Mouse (Mus musculus) ZHBTc4 (cell line): Measurements from ENCODE around the gene Gm15557.

Source experiments
- DNase-seq: peaks from one replicate; pipeline ENCODE4 v3.0.0-alpha.2; 2011; ENCODE audit warnings: low read depth, low spot score

Gm15557 gene

DNA sequence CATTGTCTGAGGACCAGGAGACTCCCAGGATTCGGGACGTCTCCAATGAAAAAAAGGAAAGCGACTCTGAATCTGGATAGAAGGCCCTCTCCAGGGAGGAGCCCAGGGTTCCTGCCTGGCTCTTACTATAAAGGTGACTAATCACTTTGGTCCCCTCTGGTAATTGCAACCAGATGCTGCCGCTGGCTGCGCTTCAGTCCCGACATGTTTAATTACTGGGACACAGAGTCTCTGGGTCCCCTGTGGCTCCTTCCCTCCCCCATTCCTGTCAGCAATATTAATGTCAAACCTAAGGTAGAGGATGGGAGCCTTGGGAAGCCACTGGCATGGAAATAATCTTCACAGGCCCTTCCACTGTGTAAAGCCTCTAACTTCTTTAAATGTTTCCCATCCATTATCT lies 8.8 kb downstream of the Gm15557 start:
- no peak for DNase-seq

DNA sequence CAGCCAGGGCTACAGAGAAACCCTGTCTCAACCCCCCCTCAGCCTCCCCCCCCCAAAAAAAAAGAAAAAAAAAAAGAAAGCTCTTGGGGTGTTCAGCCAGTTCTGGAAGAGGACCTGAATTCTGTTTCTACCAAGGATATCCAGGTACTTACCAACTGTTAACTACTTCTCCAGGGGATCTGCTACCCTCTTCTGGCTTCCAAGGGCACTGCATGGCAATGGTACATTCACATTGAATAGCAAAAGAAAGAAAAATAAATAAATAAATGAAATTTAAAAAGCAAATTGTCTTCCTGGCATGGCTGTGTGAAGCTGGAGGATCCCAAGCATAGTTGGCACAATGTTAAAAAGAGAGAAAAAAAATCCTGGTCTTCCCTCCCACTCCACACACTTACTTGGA lies 11.5 kb downstream of the Gm15557 start:
- peak; percentile 73 for DNase-seq

DNA sequence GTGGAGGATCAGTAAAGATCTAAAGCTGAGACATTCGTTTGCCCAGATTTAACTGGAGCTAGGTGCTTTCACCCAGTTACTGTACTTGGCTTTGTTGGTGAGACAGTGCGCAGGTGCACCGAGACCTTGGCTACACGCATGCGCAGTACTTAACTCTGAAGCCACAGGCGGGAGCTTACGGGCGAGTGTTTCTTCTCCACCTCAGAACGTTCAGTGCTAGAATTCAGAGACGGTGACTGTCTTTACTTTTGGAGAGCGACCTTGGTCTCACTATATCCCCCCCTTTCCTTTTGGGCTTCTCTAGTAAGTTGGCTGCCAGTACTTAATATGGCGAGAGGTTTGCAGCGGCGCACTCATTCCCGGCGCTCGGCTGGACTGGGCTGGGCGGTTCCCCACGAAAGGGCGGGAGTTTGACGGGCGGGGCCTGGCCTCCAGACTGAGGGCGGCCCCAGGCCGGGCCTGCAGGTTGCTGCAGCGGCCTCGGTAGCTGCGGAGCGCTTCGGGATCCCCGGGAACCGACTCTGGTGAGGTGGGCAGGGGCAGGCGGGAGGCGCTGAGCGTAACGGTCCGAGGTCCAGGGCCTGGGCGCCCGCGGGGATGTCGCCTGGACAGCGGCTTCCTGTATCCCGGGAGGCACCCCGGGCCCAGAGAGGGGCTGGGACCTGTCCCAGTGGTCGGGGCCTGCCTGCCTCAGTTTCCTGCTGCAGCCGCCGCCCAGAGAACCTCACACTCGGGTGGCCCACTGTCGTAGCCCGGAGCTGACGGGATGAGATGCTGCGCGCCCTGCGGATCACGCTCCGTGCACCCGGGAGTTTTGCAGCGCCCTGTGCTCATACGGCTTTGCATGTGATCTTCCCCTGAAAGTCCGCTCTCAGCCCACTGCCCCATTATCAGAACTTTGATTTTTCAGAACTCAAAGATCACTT lies 15.9 kb downstream of the Gm15557 start, which contains the start of gene Cep250:
Gene Cep250, plus strand, starts transcription at position 325 of the 926 bp plus-strand sequence.
- DNase-seq, result peak; percentile 94

DNA sequence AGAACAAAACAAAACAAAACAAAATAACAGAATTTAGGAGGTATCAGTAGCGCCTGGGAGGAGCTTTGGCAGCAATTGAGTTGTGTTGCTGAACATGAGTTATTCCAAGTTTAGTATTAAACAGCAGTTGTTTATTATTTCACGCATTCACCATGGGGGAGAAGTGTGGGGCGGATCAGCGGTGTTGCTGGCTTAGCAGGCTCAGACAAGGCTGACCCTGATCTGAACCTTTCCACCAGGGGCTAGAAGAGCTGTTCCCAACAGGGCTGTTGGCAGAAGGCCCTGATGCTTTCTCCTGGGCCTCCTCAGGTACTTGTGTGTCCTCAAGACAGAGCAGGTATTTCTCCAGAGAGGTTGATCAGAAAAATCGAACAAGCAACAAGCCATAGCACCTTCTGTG lies 19.5 kb downstream of the Gm15557 start:
- no peak for DNase-seq

DNA sequence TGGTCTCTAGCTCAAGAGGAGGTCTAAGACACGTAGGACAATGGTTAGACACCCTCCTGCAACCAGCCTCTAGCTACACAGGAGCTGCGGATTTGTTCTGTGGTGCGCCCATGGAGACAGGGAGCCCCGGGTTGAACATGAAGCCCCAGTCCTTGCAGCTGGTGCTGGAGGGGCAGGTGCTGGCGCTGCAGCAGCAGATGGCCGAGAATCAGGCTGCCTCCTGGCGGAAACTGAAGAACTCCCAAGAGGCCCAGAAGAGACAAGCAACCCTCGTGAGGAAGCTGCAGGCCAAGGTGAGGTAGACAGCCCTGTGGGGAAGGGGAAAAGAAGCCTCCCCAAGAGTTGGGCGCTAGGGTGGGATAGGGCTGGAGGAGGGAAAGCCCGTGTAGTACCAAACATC lies 21.3 kb downstream of the Gm15557 start:
- DNase-seq, result no peak

DNA sequence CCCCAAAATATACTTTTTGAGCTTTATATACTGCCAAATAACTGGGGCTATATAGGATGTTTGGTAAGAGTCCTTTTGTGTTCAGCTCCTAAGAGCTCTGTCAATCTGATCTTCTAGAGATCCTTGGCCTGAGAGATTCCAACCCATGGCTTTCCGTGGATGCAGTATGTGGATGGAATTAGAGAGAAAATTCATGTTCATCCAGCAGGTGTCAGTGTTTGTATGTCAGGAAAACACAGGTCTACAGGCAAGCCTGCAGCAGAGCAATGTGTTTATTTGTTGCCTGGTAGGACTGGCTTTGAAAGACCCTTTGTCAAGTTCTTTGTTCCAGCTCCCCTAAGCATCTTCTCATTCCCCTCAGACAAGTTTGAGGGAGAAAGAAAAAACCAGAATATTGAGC lies 22.5 kb downstream of the Gm15557 start:
- DNase-seq, result no peak

DNA sequence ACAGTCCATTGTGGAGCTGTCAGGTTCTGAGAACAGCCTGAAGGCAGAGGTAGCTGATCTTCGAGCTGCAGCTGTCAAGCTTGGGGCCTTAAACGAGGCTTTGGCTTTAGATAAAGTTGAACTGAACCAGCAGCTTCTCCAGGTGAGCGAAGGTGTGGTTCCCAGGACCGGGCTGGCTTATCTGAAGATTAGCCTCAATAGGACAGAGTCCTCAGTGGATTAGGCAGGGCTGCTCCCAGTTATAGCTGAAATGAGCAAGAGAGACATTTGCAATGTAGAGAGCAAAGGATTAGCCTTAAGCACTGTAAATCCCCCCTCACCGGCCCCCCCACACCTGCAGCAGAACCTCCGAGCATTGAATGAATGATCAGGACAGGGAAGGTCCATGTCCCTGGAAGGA lies 32.8 kb downstream of the Gm15557 start:
- no peak for DNase-seq

DNA sequence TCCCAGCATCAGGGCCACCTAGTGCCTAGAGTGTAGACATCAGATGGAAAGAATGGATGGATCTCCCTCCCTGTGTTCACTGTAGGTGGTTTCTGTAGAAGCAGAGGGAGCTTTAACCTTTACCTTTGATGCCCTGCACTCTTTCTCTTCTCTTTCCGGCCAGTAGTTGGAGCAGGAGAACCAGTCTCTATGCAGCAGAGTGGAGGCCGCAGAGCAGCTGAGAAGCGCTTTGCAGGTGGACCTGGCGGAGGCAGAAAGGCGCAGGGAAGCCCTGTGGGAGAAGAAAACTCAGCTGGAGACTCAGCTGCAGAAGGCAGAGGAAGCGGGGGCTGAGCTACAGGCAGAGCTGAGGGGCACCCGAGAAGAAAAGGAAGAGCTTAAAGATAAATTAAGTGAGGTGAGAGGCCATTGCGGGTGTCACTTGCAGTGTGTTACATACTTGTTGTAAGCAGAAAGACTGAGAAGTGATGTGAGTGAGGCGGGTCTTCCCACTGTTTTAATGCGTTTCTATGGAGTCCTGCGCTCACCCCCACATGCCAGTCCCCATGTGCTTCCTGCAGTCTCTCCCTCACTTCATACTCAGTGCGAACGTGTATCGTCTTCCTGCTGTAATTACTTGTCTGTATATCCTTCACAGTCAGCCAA lies 33.7 kb downstream of the Gm15557 start:
- peak; percentile 64 for DNase-seq

DNA sequence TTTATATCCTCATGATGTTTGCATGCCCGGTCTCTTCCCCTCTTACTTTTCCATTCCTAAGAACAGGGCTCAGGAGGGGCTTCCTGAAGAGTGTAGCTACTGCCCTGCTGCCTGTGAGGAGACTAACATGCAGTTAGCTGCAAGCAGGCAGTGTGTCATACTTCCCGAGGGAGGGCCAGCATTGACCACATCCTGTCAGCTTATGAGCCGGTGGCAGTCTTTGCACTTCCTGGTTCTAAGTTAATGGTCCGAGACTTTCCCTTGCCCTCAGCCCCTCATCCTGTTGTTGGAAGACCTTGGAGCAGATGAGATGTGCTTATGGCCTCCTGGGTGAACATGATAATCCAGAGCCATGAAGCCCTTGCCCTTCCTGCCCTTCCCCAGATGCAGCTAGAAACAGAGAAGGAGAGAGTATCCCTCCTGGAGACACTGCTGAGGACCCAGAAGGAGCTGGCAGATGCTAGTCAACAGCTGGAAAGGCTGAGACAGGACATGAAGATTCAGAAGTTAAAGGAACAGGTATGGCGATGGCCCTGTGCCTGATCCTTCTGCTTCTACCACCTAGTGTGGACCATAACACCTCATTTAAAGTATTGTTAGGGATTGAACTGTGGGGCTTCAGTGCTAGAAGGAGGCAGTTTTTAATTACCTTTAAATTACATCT lies 38.9 kb downstream of the Gm15557 start:
- DNase-seq, result no peak

DNA sequence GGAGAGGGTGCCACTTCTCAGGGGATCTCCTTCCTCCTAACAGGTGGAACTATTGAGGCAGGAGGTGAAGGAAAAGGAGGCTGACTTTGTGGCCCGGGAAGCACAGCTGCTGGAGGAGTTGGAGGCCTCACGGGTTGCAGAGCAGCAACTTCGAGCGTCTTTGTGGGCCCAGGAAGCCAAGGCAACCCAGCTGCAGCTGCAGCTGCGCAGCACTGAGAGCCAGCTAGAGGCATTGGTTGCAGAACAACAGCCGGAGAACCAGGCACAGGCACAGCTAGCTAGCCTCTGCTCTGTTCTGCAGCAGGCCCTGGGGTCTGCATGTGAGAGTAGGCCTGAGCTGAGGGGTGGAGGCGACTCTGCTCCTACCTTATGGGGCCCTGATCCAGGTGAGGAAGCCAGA lies 45.2 kb downstream of the Gm15557 start:
- no peak for DNase-seq

DNA sequence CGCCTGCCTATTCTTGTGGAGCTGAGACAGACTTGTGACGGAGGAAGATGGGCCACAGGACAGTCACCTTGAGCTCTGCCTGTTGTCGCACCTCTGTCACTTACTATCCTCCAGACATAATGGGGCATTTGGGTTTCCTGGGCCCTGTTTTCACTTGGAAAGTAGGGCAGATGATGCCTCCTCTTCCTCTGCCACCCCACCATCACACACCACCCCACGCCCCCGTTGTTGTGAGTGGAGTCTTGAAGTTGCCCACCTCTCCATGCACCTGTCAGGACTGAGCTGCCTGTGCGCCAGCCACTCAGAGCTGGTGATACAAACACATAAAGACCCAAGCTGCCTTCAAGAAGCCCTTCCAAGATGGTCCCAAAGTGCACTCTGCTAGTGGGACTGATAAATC lies 46.6 kb downstream of the Gm15557 start:
- no peak for DNase-seq

DNA sequence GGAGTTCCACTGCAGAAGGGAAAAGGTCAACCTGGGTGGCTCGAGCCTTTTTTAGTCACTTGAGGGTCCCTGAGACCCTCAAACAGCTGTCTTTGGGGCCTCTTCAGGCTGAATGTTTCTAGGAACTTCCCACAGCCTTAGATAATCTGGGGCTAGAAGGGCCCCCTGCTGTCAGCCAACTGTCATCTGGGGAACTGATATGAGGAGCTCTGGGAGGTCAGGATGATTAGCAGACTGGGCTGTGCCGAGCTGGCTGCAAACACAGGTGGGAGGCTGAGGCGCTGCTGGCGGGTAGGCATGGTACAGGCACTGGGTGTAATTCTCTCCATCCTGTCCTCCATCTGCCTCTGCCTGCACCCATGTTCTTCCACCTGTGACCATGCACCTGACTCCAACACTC lies 48.6 kb downstream of the Gm15557 start:
- no peak for DNase-seq

DNA sequence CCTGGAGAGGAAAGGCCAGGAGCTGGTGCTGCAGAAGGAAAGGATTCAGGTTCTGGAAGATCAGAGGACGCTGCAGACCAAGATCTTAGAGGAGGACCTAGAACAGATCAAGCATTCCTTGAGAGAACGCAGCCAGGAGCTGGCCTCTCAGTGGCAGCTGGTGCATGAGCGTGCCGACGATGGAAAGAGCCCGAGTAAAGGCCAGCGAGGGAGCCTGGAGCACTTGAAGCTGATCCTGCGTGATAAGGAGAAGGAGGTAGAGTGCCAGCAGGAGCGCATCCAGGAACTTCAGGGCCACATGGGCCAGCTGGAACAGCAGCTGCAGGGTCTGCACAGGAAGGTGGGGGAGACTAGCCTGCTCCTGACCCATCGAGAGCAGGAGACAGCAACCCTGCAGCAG lies 50.6 kb downstream of the Gm15557 start:
- DNase-seq, result no peak

DNA sequence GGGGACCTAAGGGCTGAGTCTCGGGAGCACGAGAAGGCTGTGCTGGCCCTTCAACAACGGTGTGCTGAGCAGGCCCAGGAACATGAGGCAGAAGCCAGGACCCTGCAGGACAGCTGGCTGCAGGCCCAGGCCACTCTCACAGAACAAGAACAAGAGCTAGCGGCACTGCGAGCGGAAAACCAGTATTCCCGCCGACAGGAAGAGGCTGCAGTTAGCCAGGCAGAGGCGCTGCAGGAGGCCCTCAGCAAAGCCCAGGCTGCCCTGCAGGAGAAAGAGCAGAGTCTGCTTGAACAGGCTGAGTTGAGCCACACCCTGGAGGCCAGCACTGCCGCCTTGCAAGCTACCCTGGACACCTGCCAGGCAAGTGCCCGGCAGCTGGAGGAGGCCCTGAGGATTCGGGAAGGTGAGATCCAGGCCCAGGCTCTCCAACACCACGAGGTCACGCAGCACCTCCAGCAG lies 51.4 kb downstream of the Gm15557 start:
- DNase-seq, result peak; percentile 52
